Mouse (Mus musculus) heart, postnatal 25 days (tissue): ENCODE results near the gene Sephs1. TPM values are rescaled to one million over a fixed set of nuclear protein-coding genes. Genes with fewer than 3 reads are reported as not detected.
A peak's percentile ranks its signal among the peaks of the same experiment; 100 is the strongest.

Experiments used
- DNase-seq: peaks from one replicate; pipeline ENCODE4 v3.0.0; 2022; ENCODE audit warnings: low spot score
- intact Hi-C: fragments of 180-260 bp; cut with DNase I; formaldehyde crosslinking; loops from one replicate; pipeline ENCODE4 v1.15.1; 2025
- total RNA-seq, 2 experiments: library from RNA; stranded (reverse); gene quantifications; 2 replicates each; pipeline ENCODE4 v1.2.3; 2021

The Sephs1 gene
- total RNA-seq, result 10 to 100 TPM; 14.0 to 16.8 TPM

- DNase-seq, result peak; percentile 64
- intact Hi-C loops, result loop anchor here (5.0 kb wide), 3 partner anchors 36 to 229 kb away; partner anchors contain the start of genes Bend7, Phyh and Prpf18
Measured at GRCm38 (mm10) chr2:4881350-4882248, at the start of gene Sephs1. Gene Sephs1, plus strand, starts transcription at chr2:4881564.

- no peak for DNase-seq
- intact Hi-C loops, result no loop called here
Measured at GRCm38 (mm10) chr2:4832166-4832565, 49.2 kb upstream of the Sephs1 start.

DNA sequence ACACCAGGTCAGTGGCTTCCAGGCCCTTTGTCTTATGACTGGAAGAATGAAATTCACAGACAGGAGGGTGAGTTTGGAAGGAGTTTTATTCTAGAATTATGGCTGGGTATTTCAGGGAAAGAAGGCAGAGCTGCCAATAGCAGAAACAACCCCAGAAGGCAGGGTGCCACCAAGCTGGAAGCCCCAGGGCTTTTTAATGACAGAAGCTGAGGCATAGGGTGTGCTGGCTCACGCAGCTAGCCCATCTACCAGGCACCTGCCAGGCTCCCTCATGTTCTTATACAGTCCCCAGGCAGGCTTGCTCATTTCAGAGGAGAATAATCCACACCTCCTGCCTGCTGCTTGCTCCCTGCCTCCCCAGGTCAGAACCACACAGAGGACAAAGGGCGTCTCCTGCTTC is 31.9 kb upstream of the Sephs1 start:
- no peak for DNase-seq
- intact Hi-C loops, result no loop called here

DNA sequence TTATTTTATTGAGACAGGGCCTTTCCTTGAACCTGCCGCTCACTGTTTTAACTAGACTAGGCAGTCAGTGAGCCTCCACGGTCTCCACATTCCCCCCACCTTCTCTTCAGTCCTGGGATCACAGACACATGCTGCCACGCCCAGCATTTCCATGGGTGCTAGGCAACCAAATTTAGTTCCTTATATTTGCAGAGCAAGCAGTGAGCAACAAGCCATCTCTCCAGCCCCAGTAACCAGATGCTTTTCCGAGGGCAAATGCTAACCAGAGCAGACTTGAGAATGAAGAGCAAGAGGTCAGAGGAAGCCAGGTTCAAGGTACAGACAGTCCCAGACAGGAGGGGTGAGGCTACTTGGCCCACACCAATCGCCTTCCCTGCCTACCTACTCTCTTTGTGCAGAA is 24.2 kb upstream of the Sephs1 start:
- intact Hi-C loops, result no loop called here
- DNase-seq, result no peak

GRCm38 (mm10) chr2:4858161-4858560 is 23.2 kb upstream of the Sephs1 start:
- DNase-seq, result no peak

DNA sequence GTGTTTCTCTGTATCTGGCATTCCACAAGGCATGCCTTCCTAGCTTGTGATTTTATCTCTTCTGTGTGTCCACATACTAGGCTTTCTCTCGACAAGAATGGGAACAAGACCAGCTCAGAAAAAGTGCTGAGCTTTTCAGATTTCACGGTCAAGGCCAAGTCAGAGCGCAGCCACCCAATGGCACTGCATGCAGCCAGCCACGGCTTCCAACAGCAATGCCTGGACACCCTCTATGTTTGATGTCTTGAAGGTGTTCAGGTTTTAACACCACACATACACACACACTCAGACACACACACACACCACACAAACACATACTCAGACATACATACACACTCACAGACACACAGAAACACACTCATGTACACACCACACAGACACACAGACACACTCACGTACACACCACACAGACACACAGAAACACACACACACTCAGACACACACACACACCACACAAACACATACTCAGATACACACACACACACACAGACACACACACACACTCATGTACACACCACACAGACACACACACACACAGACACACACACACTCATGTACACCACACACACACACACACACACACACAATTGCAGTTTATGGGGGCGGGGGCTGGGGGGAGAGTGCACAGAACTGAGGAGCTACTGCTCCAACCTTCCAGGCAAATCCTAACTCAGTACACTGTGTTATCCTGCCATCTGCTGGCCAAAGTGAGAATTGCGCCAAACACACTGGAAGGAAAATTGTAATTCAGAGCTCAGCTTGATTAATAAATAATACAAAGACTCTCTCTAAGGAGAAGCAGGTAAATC is 17.2 kb upstream of the Sephs1 start:
- intact Hi-C loops, result loop anchor here (2.0 to 5.0 kb wide), 4 partner anchors 147 to 1047 kb away; partner anchors contain the start of genes Bend7 and Prpf18
- no peak for DNase-seq

More at GRCm38 (mm10) chr2:4858161-4858560, 23.2 kb upstream of the Sephs1 start:
- intact Hi-C loops, result no loop called here

GRCm38 (mm10) chr2:4864817-4865296 is 16.5 kb upstream of the Sephs1 start:
- intact Hi-C loops, result loop anchor here (2.0 to 5.0 kb wide), 4 partner anchors 148 to 1048 kb away; partner anchors contain the start of genes Bend7 and Prpf18

DNA sequence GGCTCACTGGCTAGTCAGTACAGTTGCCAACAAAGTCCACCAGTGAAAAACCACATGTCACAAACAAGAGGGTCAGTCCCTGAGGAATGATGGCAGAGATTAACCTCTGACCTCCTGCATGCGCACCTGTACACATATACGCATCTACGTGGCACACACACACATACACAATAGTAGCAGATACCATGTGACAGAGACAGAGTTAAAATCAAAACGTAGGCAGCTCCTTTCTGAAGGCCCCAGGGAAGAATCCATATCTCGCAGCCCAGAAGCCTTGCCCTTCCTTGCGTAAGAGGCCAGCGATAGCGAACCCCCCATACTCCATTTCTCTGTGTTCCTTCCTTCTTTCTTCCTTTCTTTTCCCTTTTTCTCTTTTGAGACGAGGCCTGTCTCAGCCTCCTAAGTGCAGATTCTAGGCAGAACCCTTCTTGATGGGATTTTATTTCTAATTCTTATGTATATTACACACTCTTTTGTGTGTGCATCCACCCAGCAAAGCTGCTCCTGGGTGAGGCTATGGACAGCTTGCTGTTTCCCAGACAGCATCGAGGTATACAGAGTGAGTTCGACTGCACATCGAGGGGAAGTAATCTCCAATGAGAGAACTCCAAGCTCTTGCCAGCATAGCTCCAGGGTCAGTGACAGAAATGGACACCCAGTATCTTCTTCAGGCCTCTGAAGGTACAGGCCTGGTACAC is 13.2 kb upstream of the Sephs1 start:
- intact Hi-C loops, result no loop called here
- DNase-seq, result no peak

More at GRCm38 (mm10) chr2:4864817-4865296, 16.5 kb upstream of the Sephs1 start:
- DNase-seq, result no peak

- no peak for DNase-seq
- intact Hi-C loops, result no loop called here
Measured at GRCm38 (mm10) chr2:4872740-4873139, 8.6 kb upstream of the Sephs1 start.

DNA sequence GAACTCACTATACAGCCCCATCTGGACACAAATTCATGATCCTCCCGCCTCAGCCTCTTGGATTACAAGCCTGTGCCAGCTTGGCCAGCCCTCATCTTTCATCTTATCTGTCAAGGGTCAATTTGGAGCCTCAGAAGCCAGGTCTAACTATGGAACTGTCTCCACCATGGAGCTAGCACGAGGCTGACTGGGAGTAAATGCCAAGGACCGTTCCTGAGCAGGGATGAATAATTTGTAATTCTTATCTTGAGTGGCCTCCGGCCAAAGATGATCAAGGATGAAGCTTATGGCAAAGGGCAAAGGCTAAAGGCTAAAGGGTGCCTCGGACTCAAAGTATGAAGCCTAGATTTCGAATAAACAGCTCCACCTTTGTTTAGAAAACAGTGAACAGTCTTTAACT is 8.0 kb upstream of the Sephs1 start:
- intact Hi-C loops, result no loop called here
- no peak for DNase-seq

GRCm38 (mm10) chr2:4875090-4875489 is 6.3 kb upstream of the Sephs1 start:
- intact Hi-C loops, result no loop called here
- DNase-seq, result no peak

- intact Hi-C loops, result no loop called here
- no peak for DNase-seq
Measured at GRCm38 (mm10) chr2:4876131-4876530, 5.2 kb upstream of the Sephs1 start.

DNA sequence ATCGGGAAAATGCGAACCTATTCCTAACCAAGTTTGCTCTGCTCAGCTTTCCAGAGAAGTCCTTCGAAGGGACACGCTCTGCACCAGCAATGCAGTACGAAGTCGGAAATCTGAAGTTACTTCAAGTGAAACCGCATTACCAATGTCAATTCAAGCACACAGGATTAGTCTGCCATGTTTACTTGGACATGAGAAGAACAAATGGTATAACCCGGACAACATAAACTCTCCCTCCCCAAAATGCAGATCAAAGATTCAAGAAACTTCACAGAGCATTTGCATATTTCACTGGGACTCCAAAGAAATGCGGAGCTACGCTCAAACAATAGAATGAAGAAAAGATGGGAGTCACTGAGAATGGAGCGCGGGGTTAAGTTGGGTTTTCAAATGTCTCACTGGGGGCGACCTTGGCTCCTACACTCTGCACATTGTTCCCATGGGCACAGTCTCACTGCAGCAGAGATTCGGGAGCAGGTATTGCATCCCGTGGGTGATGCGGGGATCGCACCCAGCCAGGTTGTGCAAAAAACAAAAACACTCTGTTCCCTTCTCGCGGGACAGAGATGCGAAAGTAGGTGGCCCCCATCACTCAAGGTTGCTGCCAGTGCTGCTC is 521 bp upstream of the Sephs1 start:
- DNase-seq, result no peak
- intact Hi-C loops, result loop anchor here (5.0 kb wide), 3 partner anchors 36 to 229 kb away; partner anchors contain the start of genes Bend7, Phyh and Prpf18

GRCm38 (mm10) chr2:4882249-4882791 is 956 bp downstream of the Sephs1 start:
- intact Hi-C loops, result loop anchor here (5.0 kb wide), 3 partner anchors 35 to 230 kb away; partner anchors contain the start of genes Bend7, Phyh and Prpf18
- peak; percentile 53 for DNase-seq

DNA sequence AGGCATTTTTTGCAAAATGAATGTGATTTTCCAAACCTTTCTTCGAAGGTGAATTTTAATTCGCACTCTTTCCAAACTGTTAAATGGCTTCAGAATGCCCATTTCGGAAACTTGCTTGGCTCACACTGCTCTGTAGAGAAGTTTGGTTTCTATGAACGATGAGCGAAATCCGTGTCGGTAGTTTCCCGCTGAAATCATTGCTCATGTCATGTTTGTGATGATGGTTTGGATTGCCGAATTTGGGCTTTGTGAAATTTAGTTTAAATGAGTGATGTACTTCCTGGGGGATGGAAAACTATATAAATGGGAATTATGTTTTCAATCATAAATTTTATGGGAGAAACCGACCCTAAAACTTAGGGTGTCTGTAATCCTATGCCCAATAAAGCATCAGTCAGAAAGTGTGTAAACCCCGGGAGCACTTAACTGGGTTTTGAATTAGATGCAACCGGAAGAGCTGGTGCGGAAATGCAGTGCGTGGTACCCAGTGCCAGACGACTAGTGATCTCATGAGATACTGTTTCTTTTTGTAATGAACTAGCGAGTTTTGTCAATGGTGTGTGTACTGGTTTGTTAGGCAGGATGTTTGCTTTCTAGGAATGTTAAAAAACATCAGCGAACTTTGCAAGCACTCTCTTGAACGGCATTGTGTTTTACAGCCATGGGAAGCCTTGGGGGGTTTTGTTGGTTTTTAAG is 1.8 kb downstream of the Sephs1 start:
- intact Hi-C loops, result loop anchor here (5.0 kb wide), 3 partner anchors 34 to 231 kb away; partner anchors contain the start of genes Bend7, Phyh and Prpf18
- DNase-seq, result no peak

DNA sequence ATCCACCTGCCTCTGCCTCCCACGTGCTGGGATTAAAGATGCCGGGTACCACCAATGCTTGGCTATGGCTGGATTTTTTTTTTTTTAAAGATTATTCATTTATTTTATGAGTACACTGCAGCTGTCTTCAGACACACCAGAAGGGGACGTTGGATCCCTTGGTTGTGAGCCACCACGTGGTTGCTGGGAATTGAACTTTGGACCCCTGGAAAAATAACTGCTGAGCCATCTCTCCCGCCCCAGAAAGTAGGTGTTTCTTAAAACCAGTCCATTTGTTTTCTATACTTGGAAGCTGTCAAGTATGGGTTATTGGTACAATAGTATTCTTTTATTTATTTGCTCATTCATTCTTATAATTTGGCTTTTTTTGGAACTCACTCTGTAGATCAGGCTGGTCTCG is 5.5 kb downstream of the Sephs1 start:
- intact Hi-C loops, result no loop called here
- DNase-seq, result no peak

DNA sequence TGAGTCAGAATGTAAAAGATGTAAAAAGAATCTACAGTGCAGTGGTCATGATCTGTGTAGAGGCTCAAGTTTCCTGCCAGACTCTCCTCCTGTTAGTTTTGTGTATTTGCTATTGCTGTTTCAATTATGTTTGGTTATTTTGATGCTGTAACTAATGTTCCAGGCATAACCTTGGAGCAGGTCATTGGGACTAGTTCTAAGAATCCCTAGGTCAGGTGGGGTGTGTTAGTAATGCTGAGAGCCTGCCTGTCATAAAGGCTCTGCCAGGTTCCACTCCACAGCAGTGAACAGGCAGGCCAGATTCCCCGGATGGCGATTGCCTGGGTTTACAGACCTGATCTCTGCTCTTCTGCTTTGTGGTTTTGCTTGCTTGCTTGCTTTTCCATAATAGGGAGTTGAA is 14.2 kb downstream of the Sephs1 start:
- no peak for DNase-seq
- intact Hi-C loops, result no loop called here

DNA sequence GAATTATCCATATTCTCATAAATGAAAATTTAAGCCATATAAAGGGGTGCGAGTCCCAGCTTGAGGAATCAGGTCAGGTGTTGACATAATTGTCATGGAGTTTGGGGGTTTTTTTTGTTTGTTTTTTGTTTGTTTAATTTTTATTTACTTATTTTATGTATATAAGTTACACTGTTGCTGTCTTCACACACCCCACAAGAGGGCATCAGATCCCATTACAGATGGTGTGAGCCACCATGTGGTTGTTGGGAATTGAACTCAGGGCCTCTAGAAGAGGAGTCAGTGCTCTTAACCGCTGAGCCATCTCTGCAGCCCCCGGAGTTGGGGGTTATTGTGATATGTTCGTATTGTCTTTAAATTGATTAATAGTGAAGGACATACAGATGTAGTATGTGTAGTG is 15.6 kb downstream of the Sephs1 start:
- no peak for DNase-seq
- intact Hi-C loops, result no loop called here
